Mouse (Mus musculus) brain, embryonic 18.5 days (tissue): ENCODE data around the gene Flywch1.

ENCODE experiments used
- DNase-seq: peaks from one replicate; pipeline ENCODE4 v3.0.0-alpha.2; 2012; ENCODE audit warnings: low read depth, low spot score

Flywch1 gene

GRCm38 (mm10) chr17:23705525-23706104, 65.8 kb downstream of the Flywch1 start:
- DNase-seq: no peak

DNA sequence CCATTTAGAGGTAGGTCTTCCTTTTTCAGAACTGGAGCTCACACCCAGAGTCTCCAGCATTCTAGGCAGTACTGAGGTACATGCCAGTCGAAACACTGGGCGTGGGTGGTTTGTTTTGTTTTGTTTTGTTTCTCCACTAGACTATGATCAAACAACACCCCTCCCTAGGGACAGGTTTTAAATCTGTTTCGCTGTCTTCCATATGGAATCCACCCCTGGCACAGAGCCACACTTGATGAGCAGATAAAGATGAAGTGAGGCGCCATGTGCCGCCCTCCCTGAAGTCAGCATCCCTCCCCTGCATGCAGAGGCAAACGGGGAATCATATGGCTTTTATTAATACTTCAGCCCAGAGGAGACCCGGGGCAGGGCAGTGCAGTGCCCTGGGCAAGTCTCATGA, 66.7 kb downstream of the Flywch1 start:
- no peak for DNase-seq

- DNase-seq: no peak
These were observed 68.1 kb downstream of the Flywch1 start for GRCm38 (mm10) chr17:23703301-23703700.
